Mouse (Mus musculus) layer of hippocampus, postnatal 25 days (tissue): ENCODE results near the gene Anxa6. TPM values are rescaled to one million over a fixed set of nuclear protein-coding genes. Genes with fewer than 3 reads are reported as not detected.

Experiments used
- DNase-seq, 2 experiments: peaks; one replicate each; pipeline ENCODE4 v3.0.0; 2022; ENCODE audit warnings: mixed read lengths in 2 of 2, low spot score in 1 of 2; ENCODE audit errors: extremely low spot score in 1 of 2
- total RNA-seq, 2 experiments: library from RNA; stranded (reverse); gene quantifications; 2 replicates each; pipeline ENCODE4 v1.2.3; 2021

The Anxa6 gene
- total RNA-seq, 2 experiments from 2014 or later = 95.7 to 97.1 TPM

DNA sequence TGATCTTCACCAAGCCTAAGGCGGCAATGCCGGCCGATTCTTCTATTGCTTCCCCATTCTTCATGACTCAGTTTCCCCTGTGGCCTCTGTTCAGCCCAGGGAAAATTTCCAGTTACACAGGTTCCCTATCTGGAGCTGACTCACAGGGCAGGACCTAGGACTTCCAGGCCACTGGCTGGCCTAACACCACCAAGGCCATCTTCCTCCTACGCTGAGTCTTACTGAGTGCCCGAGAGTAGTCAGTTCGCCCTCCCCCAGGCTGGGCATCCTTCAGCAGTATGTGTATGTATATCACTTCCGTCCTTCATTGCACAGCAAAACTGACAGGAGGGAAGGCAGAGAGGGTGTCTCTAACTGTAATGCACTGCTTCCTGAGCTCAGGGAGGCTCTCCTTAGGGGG lies 99.0 kb downstream of the Anxa6 start:
- no peak for DNase-seq

DNA sequence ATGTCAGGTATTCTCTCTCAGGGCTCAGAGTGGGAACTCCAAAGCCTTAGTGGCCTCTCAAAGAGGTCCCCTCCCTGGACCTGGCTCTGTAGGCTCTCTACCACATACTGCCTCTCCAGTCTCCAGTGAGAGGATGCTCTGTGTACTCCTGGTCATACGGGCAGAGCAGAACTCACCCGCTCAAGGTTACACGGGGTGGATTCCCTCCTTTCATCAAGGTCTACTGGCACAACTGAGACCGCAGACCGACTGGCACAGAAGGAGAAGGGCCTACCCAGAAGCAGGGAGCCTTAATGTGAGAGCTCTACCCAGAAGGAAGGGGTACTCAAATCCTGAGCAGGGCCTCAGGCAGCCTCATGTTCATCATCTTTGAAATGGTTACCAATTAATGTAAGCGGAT lies 100.7 kb downstream of the Anxa6 start:
- DNase-seq = no peak

DNA sequence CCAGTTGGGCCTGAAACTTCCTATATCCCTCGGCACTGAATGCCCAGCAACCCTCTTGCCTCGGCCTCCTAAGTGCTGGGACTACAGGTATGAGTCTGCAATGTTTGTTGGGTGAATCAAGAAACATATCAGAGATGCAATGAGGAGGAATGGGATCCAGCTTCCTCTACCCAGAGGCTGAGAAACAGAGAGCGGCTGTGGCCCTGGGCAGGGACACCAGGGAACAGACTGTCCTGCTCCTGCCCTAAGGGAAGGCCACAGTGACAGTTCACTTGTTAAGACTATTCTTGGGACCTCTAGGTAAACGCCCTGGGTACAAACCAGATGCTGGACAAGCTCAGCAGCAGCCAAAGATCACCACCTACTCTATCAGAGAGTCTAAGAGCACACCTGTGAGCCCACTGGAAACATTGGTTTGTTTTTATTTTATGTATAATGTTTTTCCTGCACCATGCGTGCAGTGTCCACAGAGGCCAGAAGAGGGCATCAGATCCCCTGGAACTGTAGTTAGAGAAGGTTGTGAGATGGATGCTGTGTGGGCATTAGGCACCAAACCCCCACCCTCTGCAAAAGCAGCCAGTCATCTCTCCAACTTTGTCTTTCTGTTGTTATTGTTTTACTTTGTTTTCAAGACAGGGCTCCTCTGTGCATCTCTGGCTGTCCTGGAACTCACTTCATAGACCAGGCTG lies 101.7 kb downstream of the Anxa6 start:
- DNase-seq = peak in 1 of 2 experiments; percentile 72

DNA sequence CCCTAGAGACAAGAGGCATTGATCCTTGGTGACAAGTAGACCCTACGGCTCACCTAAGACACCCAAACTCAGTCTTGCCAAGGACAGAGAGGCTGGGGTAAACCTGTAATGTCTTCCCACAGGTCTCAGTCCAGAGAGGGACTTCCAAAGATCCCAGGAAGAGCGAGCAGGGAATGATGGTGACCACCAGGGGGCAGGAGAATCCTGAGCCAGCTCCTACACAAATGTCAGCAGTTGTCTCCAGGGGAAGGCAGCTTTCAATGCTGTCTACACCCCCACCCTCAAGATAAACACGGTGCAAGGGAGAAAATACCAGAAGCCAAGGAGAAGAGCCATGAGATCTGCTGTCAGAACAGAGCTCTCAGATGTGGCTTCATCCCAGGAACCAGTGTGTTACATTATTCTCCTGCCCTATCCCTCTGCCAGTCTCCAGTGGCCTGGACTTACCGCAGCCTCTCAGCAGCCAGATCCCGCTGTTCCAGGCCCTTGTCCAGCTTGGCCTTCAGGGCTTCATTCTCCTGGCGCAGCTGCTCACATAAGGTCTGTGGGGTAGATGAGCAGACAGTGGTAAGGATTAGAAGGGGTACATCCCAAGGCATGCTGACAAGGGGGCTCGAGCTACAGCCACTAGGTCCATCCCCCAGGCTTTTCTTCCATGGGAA lies 102.8 kb downstream of the Anxa6 start:
- DNase-seq = peak; percentile 41 to 77

DNA sequence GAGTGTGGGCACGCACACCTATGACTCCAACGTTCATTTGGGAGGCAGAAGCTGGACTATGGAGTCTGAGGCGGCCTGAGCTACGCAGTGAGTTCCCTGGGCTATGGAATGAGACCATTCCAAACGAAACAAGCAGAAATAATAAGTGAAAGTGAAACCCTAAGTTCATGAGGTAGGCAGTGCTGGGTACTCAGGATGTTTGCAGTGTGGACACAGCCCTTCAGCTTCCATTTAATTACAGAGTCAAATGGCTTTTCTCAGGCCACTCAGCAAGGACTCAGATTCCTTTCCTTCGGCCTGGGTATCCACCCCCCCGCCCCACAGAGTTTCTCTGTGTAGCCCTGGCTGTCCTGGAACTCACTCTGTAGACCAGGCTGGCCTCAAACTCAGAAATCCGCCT lies 103.5 kb downstream of the Anxa6 start:
- no peak for DNase-seq

DNA sequence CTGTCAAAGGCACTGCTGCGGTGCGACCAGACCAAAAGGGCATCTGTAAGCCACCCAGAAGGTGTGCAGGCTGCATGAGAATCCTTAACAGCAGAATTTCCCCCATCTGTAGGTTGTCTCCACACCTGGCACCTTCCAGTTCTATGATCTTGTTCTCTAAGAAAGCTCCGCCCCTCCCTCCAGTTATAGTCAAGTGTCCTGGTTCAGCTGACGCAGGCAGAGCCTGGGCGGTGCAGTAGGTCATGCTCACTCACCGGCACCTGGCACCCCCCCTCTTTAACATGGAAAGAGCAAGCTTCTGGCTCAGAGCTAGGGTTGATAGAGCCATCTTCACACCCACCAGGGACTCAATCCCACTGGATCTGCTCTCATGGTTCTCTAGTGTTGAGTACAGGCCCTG lies 104.0 kb downstream of the Anxa6 start:
- DNase-seq = no peak

Other genes starting within 250 kb of the Anxa6 start
- gene Cdc42se2, start 245.8 kb downstream of the Anxa6 start, total RNA-seq = 100 to 1,000 TPM; 151 to 158 TPM
- gene Lyrm7, start 172.5 kb downstream of the Anxa6 start, total RNA-seq = 10 to 100 TPM; 24.0 to 41.7 TPM
- gene Hint1, start 167.1 kb downstream of the Anxa6 start, total RNA-seq = 100 to 1,000 TPM; 262 to 295 TPM
- gene Gpx3, start 131.0 kb downstream of the Anxa6 start, total RNA-seq = 1 to 10 TPM; 4.6 to 5.6 TPM
- gene Tnip1, start 70.5 kb downstream of the Anxa6 start, total RNA-seq = 10 to 100 TPM; 33.1 to 38.0 TPM
- under 1 TPM; 0.37 to 0.52 TPM for gene Ccdc69, start 44.7 kb upstream of the Anxa6 start, total RNA-seq
- gene Gm2a, start 64.7 kb upstream of the Anxa6 start, total RNA-seq = 10 to 100 TPM; 38.7 to 42.5 TPM
- not detected for gene Slc36a3, start 118.3 kb upstream of the Anxa6 start, total RNA-seq
- gene Slc36a2, start 151.6 kb upstream of the Anxa6 start, total RNA-seq = under 1 TPM in 1 of 2 experiments, not detected in 1; 0.10 TPM
- 10 to 100 TPM; 59.3 to 61.5 TPM for gene Slc36a1, start 170.9 kb upstream of the Anxa6 start, total RNA-seq